Mouse (Mus musculus): ENCODE data around the gene Adora3. TPM values are rescaled to one million over a fixed set of nuclear protein-coding genes. Genes with fewer than 3 reads are reported as not detected.

Adora3 gene
- polyA plus RNA-seq, 1 experiment from 2014 or later = 0.15 TPM

GRCm38 (mm10) chr3:105896811-105897210 is 26.2 kb downstream of the Adora3 start:
- 0 out of 2 replicates have a peak, but pooled peaks cover 3% of the 10 kb centered on the region for H3K27me3 ChIP-seq
- WGBS = 75% methylated on average over 3 of the region's 3 CpGs
- no peaks in the 10 kb centered on the region for H3K36me3 ChIP-seq (replicated peaks)
- H3K27ac ChIP-seq = no peak overlapping the region
- H3K4me2 ChIP-seq = no peak overlapping the region
- H3K9ac ChIP-seq = no peak overlapping the region
- H3K4me1 ChIP-seq = peaks cover 9% of the 10 kb centered on the region; the same call in 1 of the 2 replicates
- no peak overlapping the region for H3K4me3 ChIP-seq (replicated peaks)
- H3K9me3 ChIP-seq = no peaks in the 10 kb centered on the region
- ATAC-seq (ENCODE audit: low FRiP score) = no peak

- no peak overlapping the region for H3K4me3 ChIP-seq (replicated peaks)
- H3K9me3 ChIP-seq = no peaks in the 10 kb centered on the region
- no peak overlapping the region for H3K4me2 ChIP-seq
- H3K27ac ChIP-seq = no peak overlapping the region
- 0 out of 2 replicates have a peak, but pooled peaks cover 3% of the 10 kb centered on the region for H3K27me3 ChIP-seq
- H3K9ac ChIP-seq = no peak overlapping the region
- ATAC-seq (ENCODE audit: low FRiP score) = no peak
- H3K36me3 ChIP-seq (replicated peaks) = no peaks in the 10 kb centered on the region
- 85% methylated on average over 2 of the region's 2 CpGs for WGBS
- peaks cover 9% of the 10 kb centered on the region; the same call in 1 of the 2 replicates for H3K4me1 ChIP-seq
Observed at GRCm38 (mm10) chr3:105898325-105898724, 27.7 kb downstream of the Adora3 start.

GRCm38 (mm10) chr3:105898861-105899260 is 28.2 kb downstream of the Adora3 start:
- Histone ChIP-seq H3K9me3 (no peaks in the 10 kb centered on the region), H3K4me1 (peaks cover 9% of the 10 kb centered on the region; the same call in 1 of the 2 replicates), H3K4me3 (replicated peaks) (no peak overlapping the region), H3K9ac (no peak overlapping the region), H3K36me3 (replicated peaks) (no peaks in the 10 kb centered on the region), H3K27ac (no peak overlapping the region), H3K27me3 (0 out of 2 replicates have a peak, but pooled peaks cover 3% of the 10 kb centered on the region), H3K4me2 (no peak overlapping the region)
- WGBS = 92% methylated on average over 11 of the region's 11 CpGs
- no peak for ATAC-seq (ENCODE audit: low FRiP score)

GRCm38 (mm10) chr3:105899394-105900147 is 28.9 kb downstream of the Adora3 start:
- WGBS = 43% methylated on average over 8 of the region's 8 CpGs
- Histone ChIP-seq H3K36me3 (replicated peaks) (no peaks in the 10 kb centered on the region), H3K4me2 (no peak overlapping the region), H3K4me3 (replicated peaks) (no peak overlapping the region), H3K27ac (no peak overlapping the region), H3K27me3 (0 out of 2 replicates have a peak, but pooled peaks cover 3% of the 10 kb centered on the region), H3K9ac (no peak overlapping the region), H3K9me3 (no peaks in the 10 kb centered on the region), H3K4me1 (peaks cover 9% of the 10 kb centered on the region; the same call in 1 of the 2 replicates)
- ATAC-seq (ENCODE audit: low FRiP score) = peak; percentile 87

GRCm38 (mm10) chr3:105900266-105900665 is 29.6 kb downstream of the Adora3 start:
- no peak overlapping the region for H3K9ac ChIP-seq
- WGBS = 78% methylated on average over 6 of the region's 6 CpGs
- H3K4me1 ChIP-seq = 0 out of 2 replicates have a peak, but pooled peaks cover 5% of the 10 kb centered on the region
- H3K27ac ChIP-seq = no peak overlapping the region
- no peak for ATAC-seq (ENCODE audit: low FRiP score)
- H3K27me3 ChIP-seq = 0 out of 2 replicates have a peak, but pooled peaks cover 3% of the 10 kb centered on the region
- no peak overlapping the region for H3K4me3 ChIP-seq (replicated peaks)
- H3K9me3 ChIP-seq = no peaks in the 10 kb centered on the region
- H3K36me3 ChIP-seq (replicated peaks) = no peaks in the 10 kb centered on the region
- no peak overlapping the region for H3K4me2 ChIP-seq

- no peaks in the 10 kb centered on the region for H3K36me3 ChIP-seq (replicated peaks)
- 85% methylated on average over 3 of the region's 3 CpGs for WGBS
- no peak for ATAC-seq (ENCODE audit: low FRiP score)
- H3K9ac ChIP-seq = no peak overlapping the region
- no peaks in the 10 kb centered on the region for H3K9me3 ChIP-seq
- 0 out of 2 replicates have a peak, but pooled peaks cover 3% of the 10 kb centered on the region for H3K27me3 ChIP-seq
- H3K4me2 ChIP-seq = no peak overlapping the region
- H3K27ac ChIP-seq = no peak overlapping the region
- no peak overlapping the region for H3K4me3 ChIP-seq (replicated peaks)
- H3K4me1 ChIP-seq = 0 out of 2 replicates have a peak, but pooled peaks cover 2% of the 10 kb centered on the region
Observed at GRCm38 (mm10) chr3:105900716-105901115, 30.1 kb downstream of the Adora3 start.

GRCm38 (mm10) chr3:105901468-105901867 is 30.8 kb downstream of the Adora3 start:
- no peaks in the 10 kb centered on the region for H3K36me3 ChIP-seq (replicated peaks)
- 80% methylated on average over 4 of the region's 4 CpGs for WGBS
- 0 out of 2 replicates have a peak, but pooled peaks cover 3% of the 10 kb centered on the region for H3K27me3 ChIP-seq
- no peak for ATAC-seq (ENCODE audit: low FRiP score)
- H3K27ac ChIP-seq = no peak overlapping the region
- 0 out of 2 replicates have a peak, but pooled peaks cover 2% of the 10 kb centered on the region for H3K4me1 ChIP-seq
- no peak overlapping the region for H3K9ac ChIP-seq
- no peak overlapping the region for H3K4me3 ChIP-seq (replicated peaks)
- no peaks in the 10 kb centered on the region for H3K9me3 ChIP-seq
- no peak overlapping the region for H3K4me2 ChIP-seq

- no peak overlapping the region for H3K27ac ChIP-seq
- H3K4me1 ChIP-seq = 0 out of 2 replicates have a peak, but pooled peaks cover 2% of the 10 kb centered on the region
- no peaks in the 10 kb centered on the region for H3K27me3 ChIP-seq
- H3K9me3 ChIP-seq = no peaks in the 10 kb centered on the region
- H3K9ac ChIP-seq = no peak overlapping the region
- H3K4me3 ChIP-seq (replicated peaks) = no peak overlapping the region
- H3K36me3 ChIP-seq (replicated peaks) = no peaks in the 10 kb centered on the region
- ATAC-seq (ENCODE audit: low FRiP score) = no peak
- 89% methylated on average over 4 of the region's 4 CpGs for WGBS
- no peak overlapping the region for H3K4me2 ChIP-seq
Observed at GRCm38 (mm10) chr3:105904213-105904612, 33.6 kb downstream of the Adora3 start.

GRCm38 (mm10) chr3:105904721-105905120 is 34.1 kb downstream of the Adora3 start:
- Histone ChIP-seq H3K4me1 (no peaks in the 10 kb centered on the region), H3K27me3 (no peaks in the 10 kb centered on the region), H3K4me2 (no peak overlapping the region), H3K4me3 (replicated peaks) (no peak overlapping the region), H3K27ac (no peak overlapping the region), H3K36me3 (replicated peaks) (no peaks in the 10 kb centered on the region), H3K9me3 (no peaks in the 10 kb centered on the region), H3K9ac (no peak overlapping the region)
- whole genome bisulfite sequencing = 94% methylated on average over 9 of the region's 9 CpGs
- no peak for ATAC-seq (ENCODE audit: low FRiP score)

GRCm38 (mm10) chr3:105907956-105908655 is 37.4 kb downstream of the Adora3 start:
- no peak overlapping the region for H3K27ac ChIP-seq
- no peaks in the 10 kb centered on the region for H3K9me3 ChIP-seq
- ATAC-seq (ENCODE audit: low FRiP score) = no peak
- H3K27me3 ChIP-seq = no peaks in the 10 kb centered on the region
- H3K4me2 ChIP-seq = no peak overlapping the region
- WGBS = 44% methylated on average over 9 of the region's 9 CpGs
- no peak overlapping the region for H3K4me3 ChIP-seq (replicated peaks)
- no peaks in the 10 kb centered on the region for H3K4me1 ChIP-seq
- no peaks in the 10 kb centered on the region for H3K36me3 ChIP-seq (replicated peaks)
- H3K9ac ChIP-seq = no peak overlapping the region

GRCm38 (mm10) chr3:105908976-105909375 is 38.3 kb downstream of the Adora3 start:
- WGBS = 96% methylated on average over 4 of the region's 4 CpGs
- Histone ChIP-seq H3K4me1 (no peaks in the 10 kb centered on the region), H3K9ac (no peak overlapping the region), H3K27ac (no peak overlapping the region), H3K4me2 (no peak overlapping the region), H3K9me3 (no peaks in the 10 kb centered on the region), H3K36me3 (replicated peaks) (no peaks in the 10 kb centered on the region), H3K27me3 (no peaks in the 10 kb centered on the region), H3K4me3 (replicated peaks) (no peak overlapping the region)
- no peak for ATAC-seq (ENCODE audit: low FRiP score)

GRCm38 (mm10) chr3:105910519-105911190 is 40.0 kb downstream of the Adora3 start:
- no peaks in the 10 kb centered on the region for H3K27me3 ChIP-seq
- H3K9me3 ChIP-seq = no peaks in the 10 kb centered on the region
- 79% methylated on average over 11 of the region's 11 CpGs for WGBS
- no peaks in the 10 kb centered on the region for H3K36me3 ChIP-seq (replicated peaks)
- H3K4me3 ChIP-seq (replicated peaks) = no peak overlapping the region
- H3K4me1 ChIP-seq = no peaks in the 10 kb centered on the region
- ATAC-seq (ENCODE audit: low FRiP score) = no peak
- H3K4me2 ChIP-seq = no peak overlapping the region
- H3K9ac ChIP-seq = no peak overlapping the region
- H3K27ac ChIP-seq = no peak overlapping the region
